ENCODE assay signal across 18 mouse cellular contexts in genomic region chr3:79174168-79174567, GRCm38 (mm10).
"Had no signal": no experiment of that assay in that cellular context is flagged by ENCODE, and none has a peak within 500 bp of the region (broad histone marks: within the 10 kb centered on the region; RNA-seq: fewer than 3 reads in every experiment).

No protein-coding gene starts in this region.

- DNase-seq: lung, adult 18-20 months; lung, embryonic 14.5 days; lung, postnatal 10 days; lung, postnatal 4 days; midbrain, embryonic 14.5 days; retina, postnatal 1 day; right cerebral cortex, adult 18-20 months; right cerebral cortex, postnatal 25 days; right cerebral cortex, postnatal 4 days; spleen, adult 18-20 months; thymus, adult 18-20 months; thymus, postnatal 14 days; thymus, postnatal 36 days had no signal

- H3K27ac ChIP-seq: midbrain, embryonic 10.5 days; midbrain, embryonic 12.5 days; neural tube, embryonic 13.5 days; neural tube, embryonic 15.5 days had no signal

- H3K27me3 ChIP-seq: midbrain, embryonic 12.5 days; neural tube, embryonic 13.5 days; neural tube, embryonic 15.5 days had no signal

- H3K4me3 ChIP-seq: midbrain, embryonic 10.5 days; midbrain, embryonic 12.5 days; myocyte; neural tube, embryonic 13.5 days; neural tube, embryonic 15.5 days had no signal

- H3K9ac ChIP-seq: lung, embryonic 14.5 days; midbrain, embryonic 12.5 days; neural tube, embryonic 13.5 days; neural tube, embryonic 15.5 days had no signal
